Mouse (Mus musculus) ES-Bruce4 (cell line): ENCODE measurements around the gene Cad. TPM values are rescaled to one million over a fixed set of nuclear protein-coding genes. Genes with fewer than 3 reads are reported as not detected.
A peak's percentile ranks its signal among the peaks of the same experiment; 100 is the strongest.

Experiments
- H3K27ac ChIP-seq: 2 replicates; pipeline ENCODE4 v1.5.1; 2012; ENCODE audit warnings: low read length, inconsistent platforms; ENCODE audit not compliant: insufficient read depth
- H3K27me3 ChIP-seq: 2 replicates; pipeline ENCODE4 v1.6.1; 2012; ENCODE audit warnings: mild to moderate bottlenecking, low read length, inconsistent platforms; ENCODE audit not compliant: control insufficient read depth, poor library complexity, insufficient read depth, severe bottlenecking
- H3K36me3 ChIP-seq: 2 replicates; pipeline ENCODE4 v1.6.1; 2012; ENCODE audit warnings: inconsistent platforms, mild to moderate bottlenecking, low read length, moderate library complexity; ENCODE audit not compliant: control insufficient read depth, poor library complexity, insufficient read depth, severe bottlenecking
- H3K4me1 ChIP-seq: one replicate; pipeline ENCODE4 v1.8.1; 2011; ENCODE audit warnings: low read length; ENCODE audit not compliant: control insufficient read depth, insufficient read depth
- H3K4me3 ChIP-seq: 2 replicates; pipeline ENCODE4 v1.5.1; 2011; ENCODE audit warnings: low read depth, mild to moderate bottlenecking, low read length
- H3K9ac ChIP-seq: 2 replicates; pipeline ENCODE4 v1.6.1; 2012; ENCODE audit warnings: low read depth, mild to moderate bottlenecking, inconsistent platforms; ENCODE audit not compliant: poor library complexity, severe bottlenecking
- H3K9me3 ChIP-seq: replicated peaks from 2 replicates; pipeline ENCODE4 v1.6.1; 2012; ENCODE audit warnings: mild to moderate bottlenecking, low read length, inconsistent platforms; ENCODE audit not compliant: control insufficient read depth, poor library complexity, insufficient read depth, severe bottlenecking
- CTCF ChIP-seq: IDR thresholded peaks from one replicate; pipeline ENCODE4 v1.8.1; 2011; ENCODE audit warnings: low read depth, low read length
- EP300 ChIP-seq: IDR thresholded peaks from 2 replicates; pipeline ENCODE4 v1.6.1; 2011; ENCODE audit warnings: low read depth, low read length; ENCODE audit not compliant: insufficient read depth
- POLR2A ChIP-seq: IDR thresholded peaks from one replicate; pipeline ENCODE4 v1.8.1; 2011; ENCODE audit warnings: low read length; ENCODE audit not compliant: insufficient read depth
- polyA plus RNA-seq: library from polyadenylated mRNA; stranded (reverse); fragments of >200 nt; gene quantifications from 2 replicates; pipeline ENCODE4 v1.2.4, GENCODE M21; 2011; ENCODE audit warnings: low read depth; ENCODE audit not compliant: missing spikeins, insufficient read depth, insufficient read length

Gene Cad
- polyA plus RNA-seq, 1 experiment, result 147 TPM

DNA sequence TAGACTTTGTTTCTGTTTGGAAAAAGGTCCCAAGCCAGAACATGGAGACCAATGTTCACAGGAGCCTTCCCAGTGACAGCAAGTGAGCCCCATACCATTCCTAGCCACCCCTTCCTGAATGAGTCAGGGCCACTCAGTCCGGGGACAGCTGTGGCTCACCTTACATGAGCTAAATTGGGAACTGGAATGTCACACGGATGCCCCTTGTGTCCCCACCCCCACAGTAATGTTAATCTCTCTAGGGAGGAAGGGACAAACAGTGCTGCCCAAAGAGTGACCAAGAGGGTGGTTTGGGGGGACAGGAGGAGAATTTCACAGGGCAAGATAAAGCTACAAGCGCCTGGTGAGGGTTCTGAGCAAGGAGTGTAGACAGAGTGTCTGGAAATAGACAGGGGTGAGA is 61.8 kb downstream of the Cad start, which contains the start of gene Trim54:
Gene Trim54 (plus strand): TSS at position 359 of the 400 bp plus-strand sequence.
- Histone ChIP-seq H3K9ac (peak within 1 kb of the TSS; percentile 17), H3K27ac (peak within 1 kb of the TSS; percentile 24; the same call in 1 of the 2 replicates)

DNA sequence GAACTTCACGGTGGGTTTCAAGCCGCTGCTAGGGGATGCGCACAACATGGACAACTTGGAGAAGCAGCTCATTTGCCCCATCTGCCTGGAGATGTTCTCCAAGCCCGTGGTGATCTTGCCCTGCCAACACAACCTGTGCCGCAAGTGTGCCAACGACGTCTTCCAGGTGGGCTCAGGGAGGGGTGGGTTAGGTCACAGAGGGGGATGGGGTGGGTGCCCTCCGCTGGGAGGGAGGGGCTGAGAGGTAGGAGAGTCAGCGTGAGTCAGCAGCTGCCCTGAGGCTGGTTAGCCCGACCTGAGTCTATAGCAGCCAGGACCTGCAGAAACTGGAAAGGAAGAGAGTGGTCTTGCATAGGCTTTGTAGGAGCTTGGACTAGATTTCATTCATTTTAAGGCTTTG is 62.3 kb downstream of the Cad start:
- peak overlapping the region; percentile 24; the same call in 1 of the 2 replicates for H3K27ac ChIP-seq
- peak overlapping the region; percentile 17 for H3K9ac ChIP-seq
- no peak for TF ChIP-seq CTCF
- TF ChIP-seq EP300, result peak; percentile 99
- H3K9me3 ChIP-seq, result peaks cover 5% of the 10 kb centered on the region
- no peaks in the 10 kb centered on the region for H3K4me1 ChIP-seq
- H3K4me3 ChIP-seq, result peak overlapping the region; percentile 66
- H3K36me3 ChIP-seq, result no peaks in the 10 kb centered on the region
- no peaks in the 10 kb centered on the region for H3K27me3 ChIP-seq

More for the DNA sequence above, 61.8 kb downstream of the Cad start, which contains the start of gene Trim54:
- H3K27me3 ChIP-seq, result no peaks in the 10 kb centered on the region
- H3K4me1 ChIP-seq, result no peaks in the 10 kb centered on the region
- H3K4me3 ChIP-seq, result peak within 1 kb of the TSS; percentile 66
- H3K9me3 ChIP-seq, result peaks cover 5% of the 10 kb centered on the region
- no peaks in the 10 kb centered on the region for H3K36me3 ChIP-seq
- no peak for TF ChIP-seq POLR2A
- TF ChIP-seq EP300, result peak; percentile 78; the same call in 1 of the 2 replicates
- TF ChIP-seq CTCF, result no peak

GRCm38 (mm10) chr5:31121111-31121510 is 66.5 kb downstream of the Cad start:
- Histone ChIP-seq H3K27me3 (no peaks in the 10 kb centered on the region), H3K9me3 (no peaks in the 10 kb centered on the region), H3K4me1 (no peaks in the 10 kb centered on the region)

GRCm38 (mm10) chr5:31123481-31123880 is 68.9 kb downstream of the Cad start:
- H3K9ac ChIP-seq, result no peak overlapping the region
- H3K4me1 ChIP-seq, result no peaks in the 10 kb centered on the region
- H3K4me3 ChIP-seq, result no peak overlapping the region
- H3K27ac ChIP-seq, result no peak overlapping the region
- no peaks in the 10 kb centered on the region for H3K27me3 ChIP-seq
- H3K36me3 ChIP-seq, result no peaks in the 10 kb centered on the region
- H3K9me3 ChIP-seq, result no peaks in the 10 kb centered on the region
- TF ChIP-seq POLR2A, result no peak
- TF ChIP-seq EP300, result no peak
- no peak for TF ChIP-seq CTCF

More at GRCm38 (mm10) chr5:31121111-31121510, 66.5 kb downstream of the Cad start:
- TF ChIP-seq EP300 (no peak), POLR2A (no peak), CTCF (no peak)
- Histone ChIP-seq H3K4me3 (no peak overlapping the region), H3K27ac (no peak overlapping the region), H3K36me3 (no peaks in the 10 kb centered on the region), H3K9ac (no peak overlapping the region)

- no peak overlapping the region for H3K4me3 ChIP-seq
- no peak for TF ChIP-seq POLR2A
- TF ChIP-seq CTCF, result peak; percentile 30
- H3K36me3 ChIP-seq, result no peaks in the 10 kb centered on the region
- no peaks in the 10 kb centered on the region for H3K4me1 ChIP-seq
- no peaks in the 10 kb centered on the region for H3K9me3 ChIP-seq
- H3K27ac ChIP-seq, result no peak overlapping the region
- no peaks in the 10 kb centered on the region for H3K27me3 ChIP-seq
- no peak overlapping the region for H3K9ac ChIP-seq
Observed at GRCm38 (mm10) chr5:31126050-31126449, 71.5 kb downstream of the Cad start.

Other genes with a start within 250 kb of the Cad start
- gene Mapre3, start 240.1 kb upstream of the Cad start, polyA plus RNA-seq, result 12.8 and 15.6 TPM in 2 replicates
- 50.4 and 56.3 TPM in 2 replicates for gene Tmem214, start 186.8 kb upstream of the Cad start, polyA plus RNA-seq
- 22.0 and 22.3 TPM in 2 replicates for gene Agbl5, start 166.1 kb upstream of the Cad start, polyA plus RNA-seq
- 193 and 216 TPM in 2 replicates for gene Ost4, start 147.0 kb upstream of the Cad start, polyA plus RNA-seq
- gene Emilin1, start 141.4 kb upstream of the Cad start, polyA plus RNA-seq, result 2.5 and 3.2 TPM in 2 replicates
- 12.9 and 14.0 TPM in 2 replicates for gene Khk, start 133.3 kb upstream of the Cad start, polyA plus RNA-seq
- 26.1 and 26.3 TPM in 2 replicates for gene Cgref1, start 109.2 kb upstream of the Cad start, polyA plus RNA-seq
- gene Preb, start 94.4 kb upstream of the Cad start, polyA plus RNA-seq, result 71.0 and 84.4 TPM in 2 replicates
- gene Tcf23, start 86.1 kb upstream of the Cad start, polyA plus RNA-seq, result not detected in 2 replicates
- gene Atraid, start 6.5 kb upstream of the Cad start, polyA plus RNA-seq, result 28.6 and 31.8 TPM in 2 replicates
- 9.8 and 12.8 TPM in 2 replicates for gene Slc5a6, start 5.9 kb upstream of the Cad start, polyA plus RNA-seq
- gene Dnajc5g, start 51.5 kb downstream of the Cad start, polyA plus RNA-seq, result not detected in 2 replicates
- gene Slc30a3, start 53.5 kb downstream of the Cad start, polyA plus RNA-seq, result 8.5 and 9.2 TPM in 2 replicates
- 5.1 TPM in 2 replicates for gene Trim54, start 61.9 kb downstream of the Cad start, polyA plus RNA-seq
- not detected in 2 replicates for gene Ucn, start 84.0 kb downstream of the Cad start, polyA plus RNA-seq
- gene Mpv17, start 99.5 kb downstream of the Cad start, polyA plus RNA-seq, result 58.1 and 60.0 TPM in 2 replicates
- 2.3 and 2.6 TPM in 2 replicates for gene Gm29609, start 125.1 kb downstream of the Cad start, polyA plus RNA-seq
- gene Gtf3c2, start 125.4 kb downstream of the Cad start, polyA plus RNA-seq, result 104 and 106 TPM in 2 replicates
- 40.0 and 45.9 TPM in 2 replicates for gene Snx17, start 138.4 kb downstream of the Cad start, polyA plus RNA-seq
- 40.7 and 45.2 TPM in 2 replicates for gene Eif2b4, start 138.7 kb downstream of the Cad start, polyA plus RNA-seq
- gene Zfp513, start 147.5 kb downstream of the Cad start, polyA plus RNA-seq, result 25.5 and 25.8 TPM in 2 replicates
- 188 and 225 TPM in 2 replicates for gene Ppm1g, start 165.9 kb downstream of the Cad start, polyA plus RNA-seq
- gene Nrbp1, start 186.1 kb downstream of the Cad start, polyA plus RNA-seq, result 55.4 and 68.6 TPM in 2 replicates
- gene Gm9970, start 186.5 kb downstream of the Cad start, polyA plus RNA-seq, result not detected in 2 replicates
- gene Krtcap3, start 196.9 kb downstream of the Cad start, polyA plus RNA-seq, result 15.6 and 17.4 TPM in 2 replicates
- 21.3 and 27.2 TPM in 2 replicates for gene Ift172, start 236.3 kb downstream of the Cad start, polyA plus RNA-seq
- gene Fndc4, start 241.3 kb downstream of the Cad start, polyA plus RNA-seq, result 19.9 and 23.4 TPM in 2 replicates
- 0.48 and 1.1 TPM in 2 replicates for gene Gckr, start 242.7 kb downstream of the Cad start, polyA plus RNA-seq